Mouse (Mus musculus): ENCODE data around the gene Cyth3.
A peak's percentile ranks its signal among the peaks of the same experiment; 100 is the strongest.

The Cyth3 gene

DNA sequence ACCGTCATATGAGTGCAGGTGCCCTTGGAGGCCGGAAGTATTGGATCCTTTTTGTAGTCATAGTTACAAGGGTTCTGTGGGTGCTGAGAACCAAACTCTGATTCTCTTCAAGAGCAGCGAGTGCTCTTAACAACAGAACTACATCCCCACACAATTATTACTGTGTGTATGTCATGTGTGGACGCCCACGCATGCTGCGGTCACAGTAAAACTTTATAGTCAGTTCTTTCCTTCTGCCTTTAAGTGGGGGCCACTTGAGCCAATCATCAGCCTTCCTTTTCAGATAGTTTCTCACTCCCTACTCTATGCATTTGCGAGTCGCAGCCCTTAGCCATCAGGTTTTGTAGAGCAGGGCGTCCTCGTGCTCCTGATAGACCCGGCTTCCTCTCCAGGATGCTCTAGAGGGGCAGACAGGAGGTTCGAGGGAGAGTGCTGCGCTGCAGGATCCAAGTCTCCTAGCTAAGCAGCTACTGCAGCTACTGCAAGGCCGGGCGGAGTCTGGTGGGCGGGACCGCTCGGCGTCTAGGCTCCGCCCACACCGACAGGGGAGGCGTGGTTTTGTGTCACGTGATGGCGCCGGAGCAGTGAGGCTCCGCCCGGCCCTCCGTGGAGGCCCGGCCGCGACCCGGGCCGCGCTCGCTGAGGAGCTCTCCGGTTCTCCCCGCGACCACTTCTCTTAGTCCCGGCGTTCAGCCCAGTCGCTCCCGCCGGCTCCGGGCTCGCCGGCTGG lies at the start of gene Cyth3:
Gene Cyth3 (plus strand): TSS at position 555 of the 730 bp plus-strand sequence.
- DNase-seq, result peak; percentile 99

DNA sequence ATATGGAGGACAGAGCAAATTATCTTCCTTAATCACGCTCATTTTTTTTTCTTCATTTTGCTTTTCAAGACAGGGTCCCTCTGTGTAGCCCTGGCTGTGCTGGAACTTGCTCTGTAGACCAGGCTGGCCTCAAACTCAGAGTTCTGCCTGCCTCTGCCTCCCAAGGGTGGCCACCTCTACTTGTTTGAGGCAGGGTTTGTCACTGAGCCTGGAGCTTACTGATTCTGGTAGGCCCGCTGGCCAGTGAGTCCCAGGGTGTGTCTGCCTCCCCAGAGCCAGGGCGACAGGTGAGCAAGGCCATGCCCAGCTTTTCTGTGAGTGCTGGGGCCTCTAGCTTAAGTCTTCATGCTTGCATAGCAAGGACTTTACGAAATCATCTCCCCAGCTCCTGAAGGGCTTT lies 49.2 kb upstream of the Cyth3 start:
- DNase-seq, result no peak

DNA sequence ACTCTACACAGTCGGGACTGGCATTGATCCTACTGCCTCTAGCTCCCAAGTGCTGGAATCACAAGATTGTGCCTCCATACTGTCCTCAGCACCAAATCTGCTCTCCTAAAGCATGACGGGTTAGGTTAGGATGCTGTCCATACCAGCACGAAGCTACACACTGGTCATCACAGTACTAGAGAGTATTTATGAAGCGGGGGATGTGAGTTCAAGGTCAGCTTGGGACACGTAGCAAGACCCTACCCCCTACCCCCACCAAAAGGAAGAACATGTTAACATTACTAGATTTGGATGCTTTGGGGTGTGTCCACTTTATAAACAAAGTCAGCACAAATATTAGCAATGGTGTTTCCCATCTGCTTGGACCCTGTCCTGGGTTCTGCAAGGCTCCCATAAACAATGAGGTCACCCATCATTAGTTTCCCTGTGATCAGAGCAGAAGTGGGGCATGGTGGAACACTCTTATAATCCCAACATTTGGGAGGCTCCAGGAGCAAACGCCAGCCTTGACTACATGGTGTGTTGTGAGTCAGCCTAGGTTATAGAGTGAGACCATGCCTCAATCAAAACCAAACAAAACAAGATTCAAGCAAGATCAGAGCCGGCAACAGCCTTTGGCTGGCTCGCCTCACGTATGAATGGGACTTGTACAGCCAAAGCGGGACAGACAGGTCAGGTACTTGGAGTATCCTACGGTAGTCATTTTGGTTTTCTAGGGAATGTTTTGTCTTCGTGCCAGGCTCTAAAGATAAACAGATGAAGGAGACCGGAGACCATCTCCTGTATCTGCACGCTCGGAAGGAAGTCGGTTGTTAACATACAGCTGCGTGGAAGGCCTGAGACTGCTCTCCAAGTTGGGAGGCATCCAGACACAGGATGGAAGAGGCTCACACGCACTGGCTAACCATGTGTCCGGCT lies 47.7 kb upstream of the Cyth3 start:
- DNase-seq, result no peak

DNA sequence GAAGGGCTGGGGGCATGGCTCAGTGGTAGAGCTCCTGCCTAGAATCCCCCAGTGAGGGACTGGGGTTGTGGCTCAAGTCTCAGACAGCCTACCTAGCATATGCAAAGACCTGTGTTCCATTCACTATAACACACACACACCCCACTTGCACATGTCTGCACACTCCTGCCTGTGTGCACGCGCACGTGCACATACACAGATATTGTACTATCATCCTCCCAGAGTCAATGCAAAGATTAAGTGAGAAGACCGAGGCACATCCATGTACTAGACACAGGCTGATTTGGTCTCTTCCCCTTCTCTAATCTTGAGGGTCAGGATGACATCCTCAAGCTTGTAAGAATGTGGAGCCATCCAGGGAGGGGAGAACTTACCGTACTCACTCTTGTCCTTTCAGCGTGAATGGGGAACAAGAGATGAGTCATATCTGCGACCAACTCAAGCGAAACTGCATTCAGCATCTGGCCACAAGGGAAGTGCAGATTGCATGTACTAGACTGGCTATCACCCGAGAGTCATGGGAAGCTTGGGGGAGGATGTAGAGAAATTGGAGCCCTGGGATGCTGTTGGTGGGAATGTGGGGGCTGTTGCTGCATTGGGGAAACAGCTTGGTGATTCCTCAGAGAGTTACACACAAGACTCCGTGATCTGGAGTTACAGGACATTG lies 42.6 kb upstream of the Cyth3 start:
- no peak for DNase-seq

DNA sequence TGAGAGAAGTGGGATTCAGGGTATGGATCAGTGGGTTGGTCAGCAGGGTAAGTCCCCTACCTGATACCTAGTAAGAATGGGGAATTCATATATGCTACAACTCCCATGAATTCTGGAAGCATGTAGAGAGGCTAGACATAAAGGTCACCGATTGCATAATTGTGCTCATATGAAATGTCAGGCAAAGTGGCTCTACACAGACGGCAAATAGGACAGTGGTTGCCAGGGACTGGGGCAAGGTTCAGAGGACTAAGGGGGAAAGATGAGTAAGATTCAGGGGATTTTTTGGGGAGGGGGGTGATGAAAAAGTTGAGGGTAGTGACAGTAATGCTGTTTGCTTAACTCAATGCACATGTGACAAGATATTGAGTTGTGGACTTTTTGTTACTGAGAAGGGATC lies 41.3 kb upstream of the Cyth3 start:
- no peak for DNase-seq

DNA sequence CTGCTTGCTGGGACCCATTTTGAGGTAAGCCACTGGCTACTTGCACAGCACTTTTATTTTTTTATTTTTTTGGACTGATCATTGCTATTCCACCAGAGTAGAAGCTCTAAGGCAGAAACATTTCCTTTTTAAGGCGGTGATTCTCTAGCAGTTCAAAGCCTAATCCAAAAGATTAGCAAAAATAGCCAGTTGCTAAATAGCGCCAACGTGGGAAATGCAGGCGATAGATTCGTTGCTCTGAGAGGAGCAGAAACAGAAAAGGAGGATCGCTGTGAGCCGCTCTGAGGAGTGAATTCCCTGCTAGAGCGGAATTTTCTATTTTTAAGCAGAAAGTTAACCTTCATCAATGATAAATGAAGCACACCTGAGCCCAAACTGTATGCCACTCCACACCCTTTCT lies 40.4 kb upstream of the Cyth3 start:
- no peak for DNase-seq

DNA sequence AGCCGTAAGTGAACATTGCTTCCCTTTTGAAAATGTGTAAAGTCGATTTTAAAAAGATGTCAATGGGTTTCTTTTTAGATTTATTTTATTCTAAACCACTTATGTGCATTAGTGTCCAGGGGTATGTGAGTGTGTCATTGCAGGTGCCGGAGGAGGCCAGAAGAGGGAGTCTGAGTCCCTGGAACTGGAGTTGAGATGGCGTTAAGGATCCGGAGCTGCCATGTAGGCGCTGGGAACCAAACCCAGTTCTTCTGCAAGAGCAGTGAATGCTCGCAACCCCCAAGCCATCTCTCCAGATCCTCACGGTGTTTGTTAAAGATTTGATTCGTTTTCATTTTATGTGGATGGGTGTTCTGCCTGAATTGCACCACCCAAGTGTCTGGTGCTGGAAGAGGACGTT lies 39.2 kb upstream of the Cyth3 start:
- no peak for DNase-seq

DNA sequence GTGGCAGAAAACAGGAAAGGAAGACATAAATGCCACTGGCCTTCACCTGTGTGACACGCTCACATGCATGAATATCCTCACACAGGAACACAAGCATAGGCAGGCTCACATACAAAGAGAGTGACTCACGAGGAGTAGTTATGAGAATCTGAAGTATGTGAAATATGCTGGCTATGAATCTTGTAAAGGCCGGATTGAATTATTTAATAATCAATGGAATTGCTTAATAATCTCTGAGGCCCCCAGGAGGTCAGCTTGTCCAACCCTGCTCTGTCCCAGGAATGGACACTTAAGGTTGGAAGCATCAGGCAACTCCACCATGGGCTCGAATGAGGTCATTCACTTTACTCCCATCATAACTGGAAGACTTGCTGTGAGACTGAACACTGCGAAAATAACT lies 37.3 kb upstream of the Cyth3 start:
- no peak for DNase-seq

DNA sequence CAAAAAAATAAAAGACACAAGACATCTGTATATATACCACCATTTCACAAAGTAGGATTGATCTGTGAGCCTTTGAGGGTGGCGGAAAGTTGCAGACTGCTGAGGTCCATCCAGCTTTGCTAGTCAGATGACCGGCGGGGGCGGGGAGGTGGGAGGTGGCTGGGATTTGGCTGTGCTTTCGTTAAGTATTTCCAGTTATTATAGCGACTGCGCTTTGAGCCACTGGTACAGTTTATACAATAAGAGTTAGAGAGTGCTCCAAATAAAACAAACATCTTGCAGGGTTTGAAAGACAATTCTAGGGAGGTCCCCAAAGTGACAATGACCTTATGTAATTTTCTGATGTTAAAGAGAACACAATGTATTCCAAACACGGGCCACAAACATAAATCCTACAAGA lies 35.9 kb upstream of the Cyth3 start:
- DNase-seq, result no peak

DNA sequence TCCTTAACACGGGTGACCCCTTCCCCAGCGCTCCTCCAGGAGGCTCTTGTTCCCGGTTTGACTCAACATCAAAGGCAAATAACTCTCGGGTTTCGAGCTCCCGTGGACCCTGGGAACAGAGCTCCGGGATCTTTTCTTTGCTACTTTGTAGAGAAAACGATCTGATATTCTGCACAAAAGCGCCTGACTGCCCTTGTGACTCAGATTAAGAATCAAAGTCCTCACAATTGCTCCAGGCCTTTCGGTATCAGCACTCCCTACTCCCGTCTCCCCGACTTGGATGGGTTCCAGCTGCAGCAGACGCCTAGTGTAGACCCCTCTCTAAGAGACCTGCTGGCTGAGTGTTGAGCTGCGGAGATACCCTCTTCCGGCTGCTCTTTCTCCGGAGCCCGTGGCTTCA lies 33.1 kb upstream of the Cyth3 start:
- no peak for DNase-seq

DNA sequence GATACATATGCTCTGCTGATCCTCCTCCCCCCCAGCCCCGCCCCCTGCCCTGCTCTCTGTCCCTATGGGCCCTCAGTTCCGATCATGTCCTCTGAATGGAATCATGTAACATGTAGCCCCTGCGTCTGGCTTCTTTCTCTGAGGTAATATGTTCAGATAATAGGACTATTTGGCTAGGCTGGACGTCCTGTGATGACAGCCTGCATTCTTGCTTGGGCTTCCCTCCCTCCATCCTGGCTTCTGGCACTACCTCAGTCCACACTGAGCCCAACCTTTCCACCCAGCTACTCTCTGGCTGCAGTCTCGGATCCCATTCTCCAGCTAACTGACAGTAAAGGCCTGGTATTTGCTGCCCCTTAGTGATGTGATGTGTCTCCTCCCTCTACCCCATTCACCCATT lies 29.3 kb upstream of the Cyth3 start:
- DNase-seq, result no peak

DNA sequence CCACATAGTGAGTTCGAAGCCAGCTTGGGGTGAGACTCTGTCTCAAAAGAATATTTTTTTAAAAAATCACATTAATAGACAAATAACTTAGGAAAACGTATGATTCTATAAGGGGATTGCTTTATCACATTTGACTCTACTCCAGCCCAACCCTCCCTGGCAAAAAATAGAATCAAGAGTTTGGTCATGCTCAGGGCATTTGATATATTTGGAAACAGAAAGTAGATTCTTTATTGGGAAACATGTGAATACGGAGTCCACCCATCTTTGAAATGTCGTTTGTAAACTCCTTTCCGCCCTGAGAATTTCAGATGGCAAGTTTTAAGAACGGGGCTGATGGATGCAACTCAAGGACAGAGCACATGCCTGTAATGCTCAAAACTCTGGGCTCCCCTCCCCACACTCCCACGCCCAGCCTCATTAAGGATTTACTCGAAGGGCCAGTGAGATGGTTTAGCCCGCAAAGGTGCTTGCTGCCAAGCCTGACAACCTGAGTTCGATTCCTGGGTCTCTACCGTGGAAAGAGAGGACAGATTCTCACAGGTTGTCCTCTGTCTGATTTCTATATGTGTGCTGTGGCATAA lies 28.6 kb upstream of the Cyth3 start:
- no peak for DNase-seq

DNA sequence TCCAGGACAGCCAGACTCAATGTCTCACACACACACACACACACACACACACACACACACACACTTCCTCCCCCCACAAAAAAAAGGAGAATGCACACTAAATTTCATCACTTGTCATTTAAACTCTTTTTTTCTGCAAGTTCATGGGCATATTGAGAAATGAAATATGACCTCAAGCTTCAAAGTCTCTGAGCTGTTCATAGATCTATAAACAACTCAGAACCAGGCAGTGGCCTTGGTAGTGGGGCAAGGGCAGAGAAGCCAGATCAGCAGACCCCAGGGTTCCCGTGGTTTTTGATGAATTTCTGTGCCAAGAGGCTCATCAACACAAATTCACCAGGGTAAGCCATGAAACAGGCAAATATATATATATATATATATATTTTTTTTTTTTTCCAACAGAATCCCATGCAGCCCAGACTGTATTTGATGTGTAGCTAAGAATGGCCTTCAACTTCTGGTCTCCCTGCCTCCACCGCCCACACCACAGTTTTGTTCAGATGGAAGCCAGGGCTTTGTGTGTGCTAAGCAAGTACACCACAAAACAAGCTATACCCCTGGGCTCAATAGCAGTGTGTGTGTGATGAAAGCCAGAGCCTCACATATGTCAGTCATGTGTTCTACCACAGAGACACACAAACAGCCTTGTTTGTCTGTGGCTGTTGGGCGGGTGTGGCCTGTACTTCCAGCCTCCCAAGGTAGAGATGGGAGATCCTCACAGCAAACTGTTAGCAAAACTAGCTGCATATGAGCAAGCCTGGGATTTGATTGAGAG lies 27.8 kb upstream of the Cyth3 start:
- no peak for DNase-seq

DNA sequence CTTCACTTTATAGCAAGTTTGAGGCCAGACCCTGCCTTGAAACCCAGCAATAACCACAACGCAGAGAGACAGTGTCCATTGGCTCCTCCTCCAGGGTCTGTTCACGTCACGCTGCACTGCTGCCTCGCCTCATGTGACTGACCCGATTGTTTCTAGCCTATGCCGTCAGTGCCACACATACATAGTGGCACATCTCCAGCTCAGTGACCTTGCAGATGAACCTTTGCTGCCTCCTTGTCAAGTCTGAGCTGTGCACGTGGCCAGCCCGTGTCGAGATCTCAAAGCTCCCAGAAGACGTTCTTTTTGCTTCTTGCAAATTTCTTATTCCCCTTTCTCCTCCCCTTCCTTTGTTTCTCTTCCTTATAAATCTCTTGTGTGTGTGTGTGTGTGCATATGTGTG lies 20.2 kb upstream of the Cyth3 start:
- peak; percentile 13 for DNase-seq

DNA sequence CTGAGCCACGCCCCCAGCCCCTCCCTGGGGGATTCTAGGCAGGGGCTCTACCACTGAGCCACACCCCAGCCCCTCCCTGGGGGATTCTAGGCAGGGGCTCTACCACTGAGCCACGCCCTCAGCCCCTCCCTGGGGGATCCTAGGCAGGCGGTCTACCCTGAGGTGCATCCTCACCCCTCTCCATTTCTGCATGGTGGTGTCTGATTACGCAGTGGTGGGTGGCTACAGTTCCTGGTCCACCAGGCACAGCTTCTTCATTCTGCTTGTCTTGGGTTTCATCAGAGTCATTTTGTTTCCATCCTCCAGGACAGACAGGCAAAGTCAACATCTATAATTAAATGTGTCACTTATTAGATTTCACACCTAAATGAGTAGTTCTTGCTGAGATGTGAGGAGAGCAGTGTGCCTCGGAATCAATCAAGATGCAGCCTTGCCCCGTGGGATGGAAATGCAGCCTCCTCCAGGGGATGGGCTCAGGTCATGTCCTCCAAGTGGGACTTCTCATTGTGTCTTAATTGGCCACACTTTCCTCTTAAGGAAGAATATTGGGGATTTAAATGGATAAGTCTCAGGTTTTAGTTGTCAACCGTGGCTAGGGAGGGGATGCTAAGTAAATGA lies 18.0 kb upstream of the Cyth3 start:
- no peak for DNase-seq

DNA sequence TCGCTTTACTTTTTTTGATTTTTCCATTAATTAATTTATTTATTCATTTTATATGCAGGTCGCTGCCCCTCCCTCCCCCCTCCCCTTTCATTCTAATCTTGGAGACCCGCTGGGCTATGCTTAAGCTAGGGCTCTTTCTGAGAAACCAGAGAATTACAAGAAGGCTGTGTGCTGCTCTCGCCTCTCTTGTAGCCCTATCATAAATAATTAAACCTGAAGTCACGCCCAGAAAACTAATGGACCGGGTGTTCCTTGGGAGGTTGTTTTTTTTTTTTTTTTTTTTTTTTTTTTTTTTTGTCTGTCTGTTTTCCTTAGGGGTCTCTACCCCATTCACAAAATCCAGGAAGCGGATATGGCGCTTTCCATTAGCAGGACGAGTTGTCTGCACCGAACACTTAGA lies 15.5 kb upstream of the Cyth3 start:
- no peak for DNase-seq

DNA sequence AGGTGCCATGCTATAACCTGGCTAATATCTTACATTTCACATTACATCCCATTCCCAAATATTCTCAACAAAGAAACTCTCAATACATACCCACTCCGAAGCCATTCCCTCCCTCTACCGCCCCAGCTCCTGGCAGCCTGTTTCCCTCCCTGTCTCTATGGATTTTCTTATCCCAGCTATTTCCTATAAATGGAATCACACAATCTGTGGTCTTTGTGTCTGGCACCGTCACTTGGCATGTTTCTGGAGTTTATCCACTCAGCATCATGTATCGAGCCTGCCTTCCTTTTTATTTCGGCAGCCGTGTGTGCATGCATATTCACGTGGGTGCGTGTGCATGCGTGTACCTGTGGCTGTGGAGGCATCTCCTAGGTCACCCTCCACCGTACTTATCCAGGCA lies 14.1 kb upstream of the Cyth3 start:
- no peak for DNase-seq

DNA sequence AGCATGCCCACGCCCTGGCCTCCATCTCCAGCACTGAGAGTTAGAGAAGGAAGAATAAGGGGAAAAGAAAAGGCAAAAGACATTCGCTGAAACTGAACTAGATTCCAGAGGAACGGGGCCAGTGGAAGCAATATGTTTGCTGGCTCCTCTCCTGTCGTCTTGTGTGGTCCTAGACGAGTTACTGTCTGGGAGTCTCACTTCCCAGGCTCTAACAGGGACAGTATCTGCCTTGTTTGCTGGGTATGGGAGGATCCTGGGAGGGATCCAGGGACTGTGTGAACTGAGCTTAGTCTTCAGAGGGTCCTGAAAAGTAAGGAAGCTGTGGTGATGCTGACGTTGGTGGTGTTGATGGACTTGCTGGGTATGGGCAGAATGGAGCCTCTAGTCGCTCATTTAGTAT lies 10.3 kb upstream of the Cyth3 start:
- no peak for DNase-seq

DNA sequence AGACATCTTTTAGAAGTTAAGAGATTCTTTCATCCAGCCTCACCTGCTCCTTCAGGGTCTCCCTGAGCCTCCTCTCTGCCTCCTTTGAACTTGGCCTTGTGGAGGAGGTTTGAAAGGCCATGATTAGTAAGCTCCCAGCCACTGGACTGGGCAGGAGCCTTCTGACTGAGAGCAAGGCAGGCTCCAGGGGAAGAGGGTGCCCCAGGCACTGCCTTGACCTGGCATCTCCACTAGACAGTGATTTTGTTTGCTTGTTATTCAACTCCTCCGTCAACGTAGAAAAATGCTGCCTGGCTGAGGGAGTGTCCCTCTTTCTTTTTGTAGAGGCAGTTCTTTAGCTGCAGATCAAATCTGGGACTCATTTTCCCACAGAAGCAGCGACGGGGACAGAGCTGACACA lies 9.0 kb upstream of the Cyth3 start:
- DNase-seq, result no peak

DNA sequence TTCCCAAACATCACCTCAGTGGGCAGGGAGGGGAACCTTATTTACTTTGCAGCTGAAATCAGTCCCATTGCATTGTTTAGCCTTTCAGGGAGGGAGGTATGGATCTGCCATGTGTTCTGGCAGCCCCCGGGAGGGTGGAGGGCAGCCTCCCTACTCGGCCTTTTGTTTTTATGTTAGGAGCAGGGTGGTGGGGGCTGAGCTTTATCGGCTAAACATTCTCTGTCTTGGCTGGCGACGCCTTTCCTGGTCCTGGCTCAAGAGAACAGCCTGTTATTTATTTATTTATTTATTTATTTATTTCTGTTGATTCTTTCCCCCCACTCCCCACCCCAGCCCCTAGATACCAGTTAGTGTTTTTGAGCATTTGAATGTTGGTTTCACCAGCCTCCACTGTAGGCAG lies 7.7 kb upstream of the Cyth3 start:
- DNase-seq, result no peak

DNA sequence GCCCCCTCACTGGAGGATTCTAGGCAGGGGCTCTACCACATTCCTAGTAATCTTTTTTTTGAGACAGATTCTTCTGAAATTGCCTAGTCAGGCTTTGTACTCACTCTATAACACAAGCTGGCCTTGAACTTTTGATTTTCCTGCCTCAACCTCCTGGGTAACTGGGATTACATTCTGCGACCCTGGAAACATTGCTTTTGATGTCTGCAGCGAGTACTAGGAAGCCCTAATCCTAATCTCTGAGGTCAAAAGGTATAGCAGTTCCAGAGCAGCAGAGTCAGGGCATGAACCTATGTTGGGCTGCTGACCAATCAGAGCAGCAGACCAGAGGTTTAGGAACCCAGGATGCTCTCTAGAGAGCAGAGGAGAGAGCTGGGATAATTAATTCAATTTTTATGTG lies 6.9 kb upstream of the Cyth3 start:
- no peak for DNase-seq

DNA sequence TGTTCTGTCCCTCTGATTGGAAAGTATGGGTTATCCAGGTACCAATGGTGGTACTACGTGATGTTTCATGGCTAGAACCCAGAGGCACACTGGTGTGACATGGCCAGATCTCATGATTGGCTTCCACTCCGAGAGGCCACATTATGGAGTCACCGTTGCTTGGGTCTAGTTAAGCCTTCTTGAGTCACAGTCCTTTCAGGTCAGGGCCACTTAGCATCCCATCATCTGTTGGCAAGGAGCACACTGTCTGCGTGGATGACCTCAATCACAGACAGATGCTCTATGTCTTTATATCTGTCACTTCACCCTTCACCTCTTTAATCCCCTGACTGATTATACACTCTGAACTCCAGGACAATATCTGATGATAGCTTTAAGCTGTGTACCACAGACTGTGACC lies 6.1 kb upstream of the Cyth3 start:
- DNase-seq, result no peak
